Mouse (Mus musculus): ENCODE measurements around the gene Araf. TPM values are rescaled to one million over a fixed set of nuclear protein-coding genes. Genes with fewer than 3 reads are reported as not detected.

The Araf gene
- total RNA-seq (2014; rRNA removed): 294 and 310 TPM in 2 replicates
- 381 and 392 TPM in 2 replicates for polyA plus RNA-seq (2015; fragmentation: Nextera tagmentation; extraction: Ambion mirVana)

DNA sequence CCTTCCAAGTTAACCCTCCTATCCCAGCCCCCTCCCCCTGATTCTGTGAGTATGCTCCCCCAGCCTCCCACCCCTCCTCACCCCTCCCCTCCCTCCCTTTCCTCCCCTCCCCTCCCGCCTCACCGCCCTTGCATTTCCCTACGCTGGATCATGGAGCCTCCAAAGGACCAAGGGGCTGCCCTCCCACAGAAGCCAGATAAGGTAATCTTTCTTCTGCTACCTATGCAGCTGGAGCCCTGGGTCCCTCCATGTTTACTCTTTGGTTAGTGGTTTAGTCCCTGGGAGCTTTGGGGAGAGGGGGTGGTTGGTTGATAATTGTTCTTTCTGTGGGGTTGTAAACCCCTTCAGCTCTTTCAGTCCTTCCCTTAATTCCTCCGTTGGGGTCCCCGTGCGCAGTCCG lies at the start of gene Araf:
Araf (plus strand) TSS at position 134 of the 400 bp plus-strand sequence.
- no peak for TF ChIP-seq CTCF (IDR thresholded peaks at IDR 0.05; ENCODE audit: low read depth)
- H3K27me3 ChIP-seq (ENCODE audit: insufficient read depth, low read length): no peaks in the 10 kb centered on the region
- no peaks in the 10 kb centered on the region for H3K36me3 ChIP-seq (ENCODE audit: insufficient read depth, low read length)
- peak; percentile 30 for DNase-seq (ENCODE audit: low spot score)
- H3K4me1 ChIP-seq (ENCODE audit: insufficient read depth, low read length): no peaks in the 10 kb centered on the region
- ATAC-seq: peak; percentile 61
- no peaks in the 10 kb centered on the region for H3K9me3 ChIP-seq (ENCODE audit: low read length)
- H3K9ac ChIP-seq (replicated peaks; ENCODE audit: low read length): peak within 1 kb of the TSS; percentile 60
- H3K27ac ChIP-seq: peak within 1 kb of the TSS; percentile 86
- H3K4me3 ChIP-seq (ENCODE audit: low read length): peak within 1 kb of the TSS; percentile 40
- H3K4me2 ChIP-seq (ENCODE audit: low read depth, low read length): peak within 1 kb of the TSS; percentile 58
- 37% methylated on average over 7 of the region's 7 CpGs for WGBS

DNA sequence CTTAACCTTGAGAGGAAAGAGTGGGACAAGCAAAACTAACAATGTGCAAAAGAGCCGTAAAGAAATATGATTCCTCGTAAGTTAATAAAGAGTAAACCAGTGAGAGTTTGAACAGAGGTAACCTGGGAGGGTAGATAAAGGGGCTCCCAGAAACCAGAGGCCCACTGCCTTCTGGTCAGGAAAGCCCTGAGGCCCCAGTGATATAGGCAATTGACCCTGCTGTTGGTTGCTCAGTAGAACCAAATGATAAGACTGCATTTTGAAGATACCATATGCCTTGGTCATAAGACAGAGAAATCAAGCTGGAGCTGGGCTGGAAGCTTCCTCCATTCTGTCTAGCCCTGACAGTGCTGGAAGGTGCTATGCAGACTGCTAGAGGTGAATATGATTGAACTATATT lies 48.8 kb upstream of the Araf start:
- ATAC-seq (no peak), DNase-seq (ENCODE audit: low spot score) (no peak)
- Histone ChIP-seq H3K4me2 (ENCODE audit: low read depth, low read length) (no peak overlapping the region), H3K9ac (replicated peaks; ENCODE audit: low read length) (no peak overlapping the region), H3K27ac (no peak overlapping the region), H3K36me3 (ENCODE audit: insufficient read depth, low read length) (no peaks in the 10 kb centered on the region), H3K9me3 (ENCODE audit: low read length) (no peaks in the 10 kb centered on the region), H3K27me3 (ENCODE audit: insufficient read depth, low read length) (no peaks in the 10 kb centered on the region), H3K4me3 (ENCODE audit: low read length) (no peak overlapping the region), H3K4me1 (ENCODE audit: insufficient read depth, low read length) (no peaks in the 10 kb centered on the region)
- 97% methylated on average over 2 of the region's 2 CpGs for WGBS
- no peak for TF ChIP-seq CTCF (IDR thresholded peaks at IDR 0.05; ENCODE audit: low read depth)

- no peak for DNase-seq (ENCODE audit: low spot score)
- Histone ChIP-seq H3K9me3 (ENCODE audit: low read length) (no peaks in the 10 kb centered on the region), H3K4me1 (ENCODE audit: insufficient read depth, low read length) (no peaks in the 10 kb centered on the region), H3K4me3 (ENCODE audit: low read length) (no peak overlapping the region), H3K27ac (no peak overlapping the region), H3K4me2 (ENCODE audit: low read depth, low read length) (no peak overlapping the region), H3K27me3 (ENCODE audit: insufficient read depth, low read length) (no peaks in the 10 kb centered on the region), H3K36me3 (ENCODE audit: insufficient read depth, low read length) (no peaks in the 10 kb centered on the region), H3K9ac (replicated peaks; ENCODE audit: low read length) (no peak overlapping the region)
- WGBS: 79% methylated on average over 4 of the region's 4 CpGs
- TF ChIP-seq CTCF (IDR thresholded peaks at IDR 0.05; ENCODE audit: low read depth): no peak
- no peak for ATAC-seq
Measured at GRCm38 (mm10) chrX:20761201-20761600, 36.4 kb upstream of the Araf start.

DNA sequence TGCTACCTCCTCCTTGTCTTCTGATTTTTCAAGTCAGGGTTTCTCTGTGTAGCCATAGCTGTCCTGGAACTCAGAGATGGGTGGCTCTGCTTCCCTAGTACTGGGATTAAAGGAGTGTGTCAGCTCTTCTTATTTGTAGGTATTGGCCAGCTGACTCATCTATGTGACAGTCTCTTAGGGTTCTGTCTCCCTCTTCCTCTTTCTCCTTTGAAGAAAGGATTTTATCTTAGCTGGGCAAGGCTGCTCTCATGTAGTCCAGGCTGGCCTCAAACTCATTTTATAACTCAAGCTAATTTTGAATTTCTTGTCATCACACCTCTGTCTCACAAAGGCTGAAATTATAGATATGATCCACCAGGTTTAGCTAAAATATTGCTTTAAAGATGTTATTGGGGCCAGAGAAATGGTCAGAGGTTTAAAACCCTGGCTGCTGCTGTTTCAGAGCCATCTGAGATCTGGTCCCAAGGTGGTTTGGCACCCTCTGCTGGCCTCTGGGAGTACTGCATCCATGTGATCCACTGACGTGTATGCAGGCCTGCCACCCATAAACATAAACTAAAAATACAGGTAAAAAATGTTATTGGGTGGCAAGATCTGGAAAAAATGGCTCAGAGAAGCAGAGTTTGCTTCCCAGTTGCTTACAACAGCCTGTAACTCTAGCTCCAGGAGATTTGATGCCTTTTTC lies 26.8 kb upstream of the Araf start:
- Histone ChIP-seq H3K9ac (replicated peaks; ENCODE audit: low read length) (no peak overlapping the region), H3K9me3 (ENCODE audit: low read length) (no peaks in the 10 kb centered on the region), H3K4me1 (ENCODE audit: insufficient read depth, low read length) (no peaks in the 10 kb centered on the region), H3K36me3 (ENCODE audit: insufficient read depth, low read length) (no peaks in the 10 kb centered on the region), H3K4me3 (ENCODE audit: low read length) (no peak overlapping the region), H3K4me2 (ENCODE audit: low read depth, low read length) (no peak overlapping the region), H3K27ac (no peak overlapping the region), H3K27me3 (ENCODE audit: insufficient read depth, low read length) (no peaks in the 10 kb centered on the region)
- ATAC-seq (peak; percentile 74; the same call in 1 of the 2 replicates), DNase-seq (ENCODE audit: low spot score) (peak; percentile 79)
- peak; percentile 85 for TF ChIP-seq CTCF (IDR thresholded peaks at IDR 0.05; ENCODE audit: low read depth)
- 9% methylated on average over 1 of the region's 1 CpGs for WGBS

DNA sequence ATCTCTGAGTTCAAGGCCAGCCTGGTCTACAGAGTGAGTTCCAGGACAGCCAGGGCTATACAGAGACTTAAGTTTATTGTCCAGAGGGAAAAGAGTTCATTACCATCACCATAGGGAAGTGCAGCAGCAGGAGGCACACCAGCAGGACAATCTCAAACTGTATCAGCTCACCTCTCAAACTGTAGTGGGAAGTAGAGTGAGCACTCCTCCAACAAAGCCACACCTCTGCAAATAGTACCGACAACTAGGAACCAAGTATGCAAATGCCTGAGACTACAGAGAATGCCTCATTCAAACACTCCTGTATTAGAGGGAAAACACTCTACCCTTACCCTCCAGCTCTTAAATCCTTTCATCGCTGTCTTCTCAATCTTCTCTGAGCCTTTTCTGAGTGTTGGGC lies 25.9 kb upstream of the Araf start:
- DNase-seq (ENCODE audit: low spot score): no peak
- no peak overlapping the region for H3K9ac ChIP-seq (replicated peaks; ENCODE audit: low read length)
- no peaks in the 10 kb centered on the region for H3K27me3 ChIP-seq (ENCODE audit: insufficient read depth, low read length)
- no peaks in the 10 kb centered on the region for H3K4me1 ChIP-seq (ENCODE audit: insufficient read depth, low read length)
- ATAC-seq: no peak
- no peaks in the 10 kb centered on the region for H3K9me3 ChIP-seq (ENCODE audit: low read length)
- 64% methylated on average over 2 of the region's 2 CpGs for WGBS
- no peaks in the 10 kb centered on the region for H3K36me3 ChIP-seq (ENCODE audit: insufficient read depth, low read length)
- no peak overlapping the region for H3K4me2 ChIP-seq (ENCODE audit: low read depth, low read length)
- no peak for TF ChIP-seq CTCF (IDR thresholded peaks at IDR 0.05; ENCODE audit: low read depth)
- H3K4me3 ChIP-seq (ENCODE audit: low read length): no peak overlapping the region
- H3K27ac ChIP-seq: no peak overlapping the region

DNA sequence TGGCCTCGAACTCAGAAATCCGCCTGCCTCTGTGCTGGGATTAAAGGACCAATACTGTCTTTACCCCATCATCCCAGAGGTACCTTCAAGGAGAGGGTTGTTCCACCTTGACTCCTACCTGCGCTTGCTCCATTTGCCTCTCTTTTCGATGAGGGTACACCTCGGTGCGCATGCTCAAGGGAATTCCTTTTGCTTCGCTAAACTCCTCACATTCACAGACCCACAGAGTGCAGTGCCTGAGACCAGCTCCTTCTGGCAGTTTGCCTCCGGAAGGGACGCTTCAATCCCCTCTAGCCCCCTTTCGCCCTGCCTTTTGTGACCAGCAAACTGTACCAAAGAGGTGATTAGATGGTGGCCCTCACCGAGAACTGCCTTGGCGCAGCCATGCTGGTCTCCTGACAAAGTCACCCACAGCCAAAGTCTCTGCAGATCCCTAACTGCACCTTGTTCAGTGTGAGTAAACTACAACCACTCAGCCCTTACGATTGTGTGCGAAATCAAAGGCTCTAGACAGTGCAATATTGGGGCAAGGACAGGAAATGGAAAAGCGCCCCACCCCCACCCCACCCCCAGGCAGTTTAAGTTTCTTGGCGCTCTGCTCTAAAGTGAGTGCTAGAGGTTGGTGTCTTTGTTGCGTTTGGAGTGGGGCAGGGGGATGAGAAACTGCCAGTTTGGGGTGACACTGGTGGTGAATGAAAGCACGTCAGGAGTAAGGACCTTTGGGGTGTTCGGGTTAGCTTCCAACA lies 22.2 kb upstream of the Araf start:
- H3K4me2 ChIP-seq (ENCODE audit: low read depth, low read length): no peak overlapping the region
- H3K4me3 ChIP-seq (ENCODE audit: low read length): no peak overlapping the region
- no peaks in the 10 kb centered on the region for H3K4me1 ChIP-seq (ENCODE audit: insufficient read depth, low read length)
- no peak overlapping the region for H3K27ac ChIP-seq
- no peak for TF ChIP-seq CTCF (IDR thresholded peaks at IDR 0.05; ENCODE audit: low read depth)
- no peaks in the 10 kb centered on the region for H3K27me3 ChIP-seq (ENCODE audit: insufficient read depth, low read length)
- no peak for DNase-seq (ENCODE audit: low spot score)
- ATAC-seq: no peak
- 63% methylated on average over 19 of the region's 19 CpGs for WGBS
- no peak overlapping the region for H3K9ac ChIP-seq (replicated peaks; ENCODE audit: low read length)
- H3K9me3 ChIP-seq (ENCODE audit: low read length): no peaks in the 10 kb centered on the region
- H3K36me3 ChIP-seq (ENCODE audit: insufficient read depth, low read length): no peaks in the 10 kb centered on the region

DNA sequence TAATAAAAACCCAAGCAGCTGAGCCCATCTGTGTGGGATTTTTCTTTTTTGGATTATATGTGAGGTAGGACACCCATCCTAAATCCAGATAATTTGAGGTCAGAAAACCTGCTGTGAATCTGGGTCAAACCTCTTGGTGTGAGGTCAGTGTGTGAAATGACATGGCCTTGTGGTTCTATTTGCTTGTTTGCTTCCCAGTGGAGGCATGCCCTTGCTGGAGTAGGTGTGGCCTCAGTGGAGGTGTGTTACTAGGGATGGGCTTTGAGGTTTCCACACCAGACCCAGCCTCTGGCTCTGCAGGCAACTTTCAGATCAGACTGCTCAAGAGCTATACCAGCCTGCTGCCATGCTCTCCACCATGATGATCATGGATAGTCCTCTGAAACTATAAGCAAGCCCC lies 20.0 kb upstream of the Araf start:
- no peak for ATAC-seq
- no peak for TF ChIP-seq CTCF (IDR thresholded peaks at IDR 0.05; ENCODE audit: low read depth)
- Histone ChIP-seq H3K4me1 (ENCODE audit: insufficient read depth, low read length) (no peaks in the 10 kb centered on the region), H3K27ac (no peak overlapping the region), H3K9me3 (ENCODE audit: low read length) (no peaks in the 10 kb centered on the region), H3K4me3 (ENCODE audit: low read length) (no peak overlapping the region), H3K9ac (replicated peaks; ENCODE audit: low read length) (no peak overlapping the region), H3K4me2 (ENCODE audit: low read depth, low read length) (no peak overlapping the region), H3K36me3 (ENCODE audit: insufficient read depth, low read length) (no peaks in the 10 kb centered on the region), H3K27me3 (ENCODE audit: insufficient read depth, low read length) (no peaks in the 10 kb centered on the region)
- no peak for DNase-seq (ENCODE audit: low spot score)

Data from hindbrain, postnatal 0 days (tissue).